In the genomic region with DNA sequence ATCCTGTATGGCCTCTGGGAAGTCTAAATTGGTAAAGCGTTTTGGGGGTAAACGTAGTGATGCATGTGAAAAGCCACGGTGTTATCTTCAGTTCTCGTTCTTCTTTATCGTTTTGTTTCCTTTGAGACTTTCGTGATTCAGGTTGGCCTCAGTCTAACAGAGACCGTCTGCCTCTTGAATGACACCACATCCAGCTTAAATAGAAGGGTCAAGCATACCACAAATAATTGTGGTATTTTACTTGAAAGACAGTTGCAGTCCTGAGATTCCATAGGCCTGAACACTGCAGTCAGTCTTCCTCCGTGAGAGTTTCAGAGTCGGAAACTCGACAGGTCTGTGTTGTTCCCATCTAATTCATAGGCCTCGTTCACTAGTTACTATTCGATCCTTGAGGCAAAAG, we compare ENCODE assay signal across 26 mouse cellular contexts.
"Had no signal": no experiment of that assay in that cellular context is flagged by ENCODE, and none has a peak within 500 bp of the region (broad histone marks: within the 10 kb centered on the region; RNA-seq: fewer than 3 reads in every experiment).

No protein-coding gene starts in this region.

- H3K9me3 ChIP-seq: heart, embryonic 12.5 days; hindbrain, embryonic 10.5 days; hindbrain, embryonic 12.5 days; intestine, embryonic 15.5 days; limb, embryonic 10.5 days; limb, embryonic 12.5 days; liver, embryonic 13.5 days; liver, embryonic 15.5 days had no signal

- H3K27ac ChIP-seq: gastrocnemius, adult 2 months; heart, adult 2 months; hindbrain, embryonic 10.5 days; hindbrain, embryonic 12.5 days; hindbrain, embryonic 14.5 days; intestine, embryonic 15.5 days; limb, embryonic 10.5 days; limb, embryonic 12.5 days; liver, embryonic 13.5 days; liver, embryonic 15.5 days had no signal

- ATAC-seq: hindbrain, embryonic 16.5 days; inflammation-experienced regulatory T-cells, adult 6 months; intestine, embryonic 15.5 days; intestine, postnatal 0 days; liver, postnatal 0 days had no signal

- H3K4me3 ChIP-seq: gastrocnemius, adult 2 months; heart, adult 2 months; heart, embryonic 12.5 days; hindbrain, embryonic 10.5 days; hindbrain, embryonic 12.5 days; intestine, embryonic 15.5 days; limb, embryonic 10.5 days; limb, embryonic 12.5 days; liver, embryonic 13.5 days; liver, embryonic 15.5 days had no signal

- H3K4me1 ChIP-seq: heart, embryonic 12.5 days; hindbrain, embryonic 10.5 days; hindbrain, embryonic 12.5 days; intestine, embryonic 15.5 days; limb, embryonic 10.5 days; limb, embryonic 12.5 days; liver, embryonic 13.5 days; liver, embryonic 15.5 days had no signal

- DNase-seq: gastrocnemius, adult 2 months; gastrocnemius, postnatal 10 days; gastrocnemius, postnatal 25 days; heart, adult 2 months; heart, postnatal 10 days; heart, postnatal 4 days; kidney, adult 18-20 months; kidney, adult 8-10 months; kidney, postnatal 10 days; kidney, postnatal 36 days; layer of hippocampus, adult 9-11 months; layer of hippocampus, postnatal 36 days; liver; liver, embryonic 13.5 days; liver, postnatal 0 days had no signal

- H3K27me3 ChIP-seq: heart, embryonic 12.5 days; hindbrain, embryonic 12.5 days; intestine, embryonic 15.5 days; limb, embryonic 12.5 days; liver, embryonic 13.5 days; liver, embryonic 15.5 days had no signal
